Mouse (Mus musculus) kidney, adult 2 months (tissue): ENCODE measurements around the gene Zpbp2.
A peak's percentile ranks its signal among the peaks of the same experiment; 100 is the strongest.

Experiments
- CTCF ChIP-seq: fragments of 200-500 bp; conservative IDR thresholded peaks from 2 replicates; pipeline ENCODE4 v1.5.1; 2011; ENCODE audit warnings: low read depth, mild to moderate bottlenecking, control low read depth, low read length, moderate library complexity, mixed read lengths; ENCODE audit not compliant: insufficient read depth, insufficient read length
- POLR2A ChIP-seq: fragments of 200-500 bp; IDR thresholded peaks from one replicate; pipeline ENCODE4 v1.6.1; 2011; ENCODE audit warnings: low read depth, low read length, control low read depth

- TF ChIP-seq CTCF (peak; percentile 27; the same call in 1 of the 2 replicates), POLR2A (no peak)
These were observed 55.9 kb downstream of the Zpbp2 start for GRCm38 (mm10) chr11:98606763-98607162.
